Mouse (Mus musculus): ENCODE data around the gene Foxo4.

GRCm38 (mm10) chrX:101273410-101273809 is 19.1 kb downstream of the Foxo4 start:
- no peak for TF ChIP-seq POLR2A (IDR thresholded peaks at IDR 0.05; ENCODE audit: borderline replicate concordance, control insufficient read depth, low read depth, low read length)
- no peak for TF ChIP-seq CTCF (IDR thresholded peaks at IDR 0.05; ENCODE audit: control insufficient read depth, insufficient read depth, low read length)
